Comparison of ENCODE assay signal across 26 mouse cellular contexts in genomic region chr13:21916056-21916455, GRCm38 (mm10). TPM values are rescaled to one million over a fixed set of nuclear protein-coding genes. Genes with fewer than 3 reads are reported as not detected.
A peak's percentile ranks its signal among the peaks of the same experiment; 100 is the strongest.
DNase-seq lines count a peak whose midpoint lies in the region; ATAC-seq and TF ChIP-seq lines count a peak whose summit lies in the region.
"Had no signal": no experiment of that assay in that cellular context is flagged by ENCODE, and none has a peak within 500 bp of the region (broad histone marks: within the 10 kb centered on the region; RNA-seq: fewer than 3 reads in every experiment).

No protein-coding gene starts in this region.

- no peak overlapping the region for H3K27ac ChIP-seq in heart, embryonic 10.5 days
- H3K27ac ChIP-seq in CH12.LX (ENCODE audit: insufficient read depth, low read depth) = no peak overlapping the region
- no peak overlapping the region for H3K27ac ChIP-seq in MEL (ENCODE audit: control insufficient read depth, low read depth, low read length)
- H3K27ac ChIP-seq in liver, embryonic 13.5 days = no peak overlapping the region
- H3K27ac ChIP-seq in forebrain, postnatal 0 days (ENCODE audit: low read depth, low read length) = no peak overlapping the region
- H3K27ac ChIP-seq: forebrain, embryonic 10.5 days; forebrain, embryonic 13.5 days; gastrocnemius, adult 2 months; heart, adult 2 months; hindbrain, embryonic 14.5 days; hindbrain, postnatal 0 days had no signal

- H3K4me2 ChIP-seq in CH12.LX (ENCODE audit: insufficient read depth, low read depth, poor library complexity, severe bottlenecking) = peak overlapping the region; percentile 90
- peak overlapping the region; percentile 74; the same call in 1 of the 2 replicates for H3K4me2 ChIP-seq in liver, embryonic 13.5 days
- H3K4me2 ChIP-seq in forebrain, postnatal 0 days (ENCODE audit: low read depth) = no peak overlapping the region
- H3K4me2 ChIP-seq: forebrain, embryonic 13.5 days; hindbrain, embryonic 14.5 days had no signal

- TF ChIP-seq POLR2A in CH12.LX (IDR thresholded peaks at IDR 0.05; ENCODE audit: low read depth, low read length) (no peak), MEL (IDR thresholded peaks at IDR 0.05; ENCODE audit: control insufficient read depth in 1 of 2, insufficient read depth in 1 of 2, low read depth in 1 of 2, low read length in 2 of 2, poor library complexity in 1 of 2) (no peak)

- peak; percentile 30 for DNase-seq in heart, embryonic 10.5 days (ENCODE audit: low spot score)
- no peak for DNase-seq in heart, postnatal 36 days
- DNase-seq in CH12.LX (ENCODE audit: extremely low read depth) (peak; percentile 30), MEL (ENCODE audit: low read depth, low spot score) (peak; percentile 21)
- DNase-seq in liver, embryonic 13.5 days = no peak
- DNase-seq in forebrain, postnatal 0 days = no peak
- no peak for DNase-seq in kidney, postnatal 14 days
- DNase-seq: adrenal gland, adult 8-10 months; adrenal gland, postnatal 25 days; B cell, adult 2 months; cerebellum, adult 18-20 months; cerebellum, adult 9-10 months; cerebellum, postnatal 14 days; gastrocnemius, adult 2 months; gastrocnemius, postnatal 14 days; heart, adult 2 months; heart, postnatal 4 days had no signal

- peaks cover 8% of the 10 kb centered on the region; the same call in 1 of the 2 replicates for H3K4me1 ChIP-seq in heart, embryonic 10.5 days
- peaks cover 0 to 15% of the 10 kb centered on the region in 2 experiments; a peak in 2 of 4 replicates for H3K4me1 ChIP-seq in CH12.LX (ENCODE audit: control insufficient read depth in 1 of 2, insufficient read depth in 2 of 2)
- H3K4me1 ChIP-seq in MEL (ENCODE audit: control insufficient read depth in 1 of 2, insufficient read depth in 2 of 2, low read length in 2 of 2) = peaks cover 0 to 6% of the 10 kb centered on the region in 2 experiments; a peak in 2 of 4 replicates
- H3K4me1 ChIP-seq in liver, embryonic 13.5 days (replicated peaks) = peaks cover 67% of the 10 kb centered on the region
- peaks cover 3% of the 10 kb centered on the region; the same call in 1 of the 2 replicates for H3K4me1 ChIP-seq in forebrain, postnatal 0 days (ENCODE audit: insufficient read depth)

- ATAC-seq in liver, embryonic 13.5 days (ENCODE audit: low read depth) = no peak
- ATAC-seq in forebrain, postnatal 0 days = no peak
- ATAC-seq: activated CD4-positive, CD25-positive, alpha-beta regulatory T cell, adult 4 months; forebrain, embryonic 13.5 days; forebrain, embryonic 16.5 days; hindbrain, postnatal 0 days; inflammation-experienced regulatory T-cells, adult 6 months; intestine, embryonic 16.5 days; Patski had no signal

- no peaks in the 10 kb centered on the region for H3K27me3 ChIP-seq in heart, embryonic 10.5 days (ENCODE audit: insufficient read depth, poor library complexity, severe bottlenecking)
- H3K27me3 ChIP-seq in CH12.LX (replicated peaks) (peaks cover 4% of the 10 kb centered on the region), MEL (ENCODE audit: control insufficient read depth in 1 of 2, insufficient read depth in 2 of 2, low read length in 2 of 2) (no peaks in the 10 kb centered on the region)
- peaks cover 8% of the 10 kb centered on the region for H3K27me3 ChIP-seq in liver, embryonic 13.5 days
- H3K27me3 ChIP-seq in forebrain, postnatal 0 days (ENCODE audit: insufficient read depth, low read length) = peaks cover 62% of the 10 kb centered on the region
- H3K27me3 ChIP-seq: Patski had no signal

- H3K9me3 ChIP-seq in heart, embryonic 10.5 days = no peaks in the 10 kb centered on the region
- H3K9me3 ChIP-seq in CH12.LX (replicated peaks; ENCODE audit: low read length) (no peaks in the 10 kb centered on the region), MEL (replicated peaks; ENCODE audit: insufficient read depth, low read length) (no peaks in the 10 kb centered on the region)
- no peaks in the 10 kb centered on the region for H3K9me3 ChIP-seq in liver, embryonic 13.5 days (replicated peaks)
- no peaks in the 10 kb centered on the region for H3K9me3 ChIP-seq in forebrain, postnatal 0 days (ENCODE audit: low read length)
- H3K9me3 ChIP-seq: forebrain, embryonic 10.5 days; forebrain, embryonic 13.5 days had no signal

- dilution Hi-C loops in CH12.LX (cut with MboI; ENCODE audit: extremely low pct_ligation_motif_present, extremely low pct_unique_long_range_greater_than_20kb, low sequenced_read_pairs) = no loop called here

- TF ChIP-seq RAD21 in CH12.LX (IDR thresholded peaks at IDR 0.05; ENCODE audit: low read depth, low read length) = no peak
- TF ChIP-seq RAD21 in MEL (IDR thresholded peaks at IDR 0.05; ENCODE audit: low read depth, low read length) = no peak

- H3K9ac ChIP-seq in CH12.LX (ENCODE audit: insufficient read depth, low read depth) (peak overlapping the region; percentile 36; the same call in 1 of the 2 replicates), MEL (ENCODE audit: control insufficient read depth, low read depth, low read length, poor library complexity, severe bottlenecking) (no peak overlapping the region)
- H3K9ac ChIP-seq in liver, embryonic 13.5 days = no peak overlapping the region
- H3K9ac ChIP-seq in forebrain, postnatal 0 days = no peak overlapping the region
- H3K9ac ChIP-seq: forebrain, embryonic 13.5 days; hindbrain, embryonic 14.5 days had no signal

- H3K36me3 ChIP-seq in heart, embryonic 10.5 days = no peaks in the 10 kb centered on the region
- no peaks in the 10 kb centered on the region for H3K36me3 ChIP-seq in CH12.LX (replicated peaks in 1 of 2; ENCODE audit: control insufficient read depth in 1 of 2, insufficient read depth in 1 of 2, low read length in 1 of 2)
- H3K36me3 ChIP-seq in MEL (ENCODE audit: control insufficient read depth in 1 of 2, insufficient read depth in 2 of 2, low read length in 2 of 2) = peaks cover 0 to 16% of the 10 kb centered on the region in 2 experiments; a peak in 2 of 4 replicates
- no peaks in the 10 kb centered on the region for H3K36me3 ChIP-seq in liver, embryonic 13.5 days
- H3K36me3 ChIP-seq in forebrain, postnatal 0 days (ENCODE audit: insufficient read depth) = no peaks in the 10 kb centered on the region
- H3K36me3 ChIP-seq: forebrain, embryonic 10.5 days had no signal

- intact Hi-C loops in heart, postnatal 36 days (cut with DNase I) = loop anchor here (10.0 kb wide), 1 partner anchor 61 kb away; no protein-coding TSS in a partner anchor

- TF ChIP-seq CTCF in CH12.LX (conservative IDR thresholded peaks at IDR 0.05 in 1 of 2, IDR thresholded peaks at IDR 0.05 in 1 of 2; ENCODE audit: low read depth in 2 of 2, low read length in 2 of 2) (no peak), MEL (IDR thresholded peaks at IDR 0.05 in 2 of 3, conservative IDR thresholded peaks at IDR 0.05 in 1 of 3; ENCODE audit: control insufficient read depth in 1 of 3, insufficient read depth in 1 of 3, low read depth in 2 of 3, low read length in 3 of 3, poor library complexity in 1 of 3, severe bottlenecking in 1 of 3) (no peak)
- no peak for TF ChIP-seq CTCF in forebrain, postnatal 0 days (IDR thresholded peaks at IDR 0.05; ENCODE audit: low read depth)

- H3K4me3 ChIP-seq in heart, embryonic 10.5 days = no peak overlapping the region
- H3K4me3 ChIP-seq in CH12.LX (replicated peaks in 1 of 3; ENCODE audit: low read depth in 2 of 3, low read length in 2 of 3, poor library complexity in 1 of 3) = peak overlapping the region; percentile 50 to 54 (median 52)
- H3K4me3 ChIP-seq in MEL (ENCODE audit: control insufficient read depth in 1 of 2, insufficient read depth in 1 of 2, low read depth in 2 of 2, low read length in 2 of 2) = no peak overlapping the region
- H3K4me3 ChIP-seq in liver, embryonic 13.5 days (replicated peaks) = no peak overlapping the region
- no peak overlapping the region for H3K4me3 ChIP-seq in forebrain, postnatal 0 days (ENCODE audit: low read depth, low read length)
- H3K4me3 ChIP-seq: forebrain, embryonic 13.5 days; gastrocnemius, adult 2 months; heart, adult 2 months had no signal

- TF ChIP-seq EP300 in CH12.LX (IDR thresholded peaks at IDR 0.05; ENCODE audit: low read length) (no peak), MEL (IDR thresholded peaks at IDR 0.05; ENCODE audit: low read depth in 1 of 2, low read length in 2 of 2) (no peak)

- H3K79me2 ChIP-seq in CH12.LX (replicated peaks; ENCODE audit: control insufficient read depth, extremely low read depth, insufficient read depth, poor library complexity, severe bottlenecking) (no peaks in the 10 kb centered on the region), MEL (ENCODE audit: control insufficient read depth, insufficient read depth, low read length, poor library complexity) (no peaks in the 10 kb centered on the region)

- WGBS in heart, embryonic 10.5 days = 50% methylated on average over 6 of the region's 6 CpGs
- 33% methylated on average over 6 of the region's 6 CpGs for WGBS in liver, embryonic 13.5 days (ENCODE audit: insufficient replicate concordance)
- 41% methylated on average over 6 of the region's 6 CpGs for WGBS in forebrain, postnatal 0 days

- in situ Hi-C loops in CH12.LX (cut with MboI; ENCODE audit: low pct_ligation_motif_present, low pct_unique_long_range_greater_than_20kb, low sequenced_read_pairs) = no loop called here

TF ChIP-seq in CH12.LX, 34 proteins besides CTCF, POLR2A, EP300 and RAD21 (continues in another document):
- TF ChIP-seq CHD2 (IDR thresholded peaks at IDR 0.05; ENCODE audit: low read length) = no peak
- TF ChIP-seq JUND (conservative IDR thresholded peaks at IDR 0.05; ENCODE audit: low read depth, low read length) = 0 out of 2 replicates have a peak, but pooled peaks have one; percentile 8
- TF ChIP-seq RCOR1 (conservative IDR thresholded peaks at IDR 0.05; ENCODE audit: low read depth, low read length) = no peak
- no peak for TF ChIP-seq MXI1 (IDR thresholded peaks at IDR 0.05; ENCODE audit: low read depth, low read length)

TF ChIP-seq in MEL, 35 proteins besides CTCF, POLR2A, EP300 and RAD21:
- TF ChIP-seq ZKSCAN1 (IDR thresholded peaks at IDR 0.05; ENCODE audit: low read depth, low read length) (no peak), POLR2AphosphoS2 (IDR thresholded peaks at IDR 0.05; ENCODE audit: low read length) (no peak), SMC3 (IDR thresholded peaks at IDR 0.05; ENCODE audit: low read depth, low read length) (no peak)

RNA-seq across cellular contexts. Expression of gene Zfp184, which starts 28.8 kb away (rescaled TPM):
- 7.4 and 9.1 TPM in 2 replicates for polyA plus RNA-seq in heart, embryonic 10.5 days (2016; fragmentation: Nextera tagmentation; extraction: Ambion mirVana)
- under 1 TPM; 0.97 to 0.98 TPM for total RNA-seq in heart, postnatal 36 days (2021)
- total RNA-seq in CH12.LX (2012; rRNA removed) (2.3 and 3.1 TPM in 2 replicates), CH12.LX (2014; rRNA removed) (2.0 and 3.3 TPM in 2 replicates), MEL (2012; rRNA removed) (0.42 and 0.52 TPM in 2 replicates)
- polyA plus RNA-seq in CH12.LX (2012; ENCODE audit: insufficient read length, low read depth) (0.79 and 0.80 TPM in 2 replicates), MEL (2012; ENCODE audit: insufficient read depth in 1 of 2, insufficient read length in 2 of 2, low read depth in 1 of 2, low replicate concordance in 2 of 2, missing spikeins in 1 of 2) (1 to 10 TPM in 1 of 2 experiments, not detected in 1; 1.0 TPM)
- 0.89 and 1.0 TPM in 2 replicates for polyA plus RNA-seq in liver, embryonic 13.5 days (2015; fragmentation: Nextera tagmentation; extraction: Ambion mirVana)
- total RNA-seq in forebrain, postnatal 0 days (2014; rRNA removed) = 20.7 and 21.6 TPM in 2 replicates
- polyA plus RNA-seq in forebrain, postnatal 0 days (2015; fragmentation: Nextera tagmentation; extraction: Ambion mirVana) = 15.3 and 17.2 TPM in 2 replicates
- polyA plus RNA-seq: activated CD4-positive, CD25-positive, alpha-beta regulatory T cell, adult 4 months; inflammation-experienced regulatory T-cells, adult 6 months had no signal

Comparison
In these comparisons a context has a peak if more than half of its experiments do, and no peak if none do; other contexts are left out.
1. DNase-seq: peak in heart, embryonic 10.5 days (single experiment), CH12.LX (single experiment) and MEL (single experiment); none in heart, postnatal 36 days (0 of 2), liver, embryonic 13.5 days (single experiment), forebrain, postnatal 0 days (single experiment) and kidney, postnatal 14 days (single experiment).
2. H3K4me3 ChIP-seq: peak in CH12.LX (3 of 3); none in heart, embryonic 10.5 days (single experiment), MEL (0 of 2), liver, embryonic 13.5 days (single experiment) and forebrain, postnatal 0 days (single experiment).